Mouse (Mus musculus) liver, embryonic 14.5 days (tissue): ENCODE data around the gene Fbxo47. TPM values are rescaled to one million over a fixed set of nuclear protein-coding genes. Genes with fewer than 3 reads are reported as not detected.

Experiments used
- ATAC-seq: fragments of 200-750 bp; cut with Nextera tagmentation; 2 replicates; pipeline ENCODE4 v1.8.0; 2017; ENCODE audit warnings: moderate number of reproducible peaks, mild to moderate bottlenecking, moderate library complexity; ENCODE audit not compliant: insufficient read depth
- DNase-seq, 3 experiments: peaks; one replicate each; pipeline ENCODE4 v3.0.0-alpha.2; 2012 to 2013; ENCODE audit warnings: low read depth in 3 of 3, low spot score in 3 of 3
- H3K27ac ChIP-seq: fragments of 300-500 bp; sonication (generic); 2 replicates; pipeline ENCODE4 v1.5.1; 2014; ENCODE audit warnings: moderate library complexity, mild to moderate bottlenecking, control low read depth, inconsistent platforms
- H3K27me3 ChIP-seq: fragments of 300-500 bp; sonication (generic); 2 replicates; pipeline ENCODE4 v1.6.1; 2014; ENCODE audit warnings: mild to moderate bottlenecking, low read length, moderate library complexity; ENCODE audit not compliant: control insufficient read depth, insufficient read depth
- H3K36me3 ChIP-seq: fragments of 300-500 bp; sonication (generic); replicated peaks from 2 replicates; pipeline ENCODE4 v1.6.1; 2014; ENCODE audit warnings: low read depth; ENCODE audit not compliant: control insufficient read depth, insufficient read depth
- H3K4me1 ChIP-seq, 2 experiments: fragments of 200-500 bp in 1 of 2; fragments of 300-500 bp in 1 of 2; sonication (generic) in 1 of 2; replicated peaks; 2 replicates each; pipeline ENCODE4 v1.6.1; 2012 to 2014; ENCODE audit warnings: antibody characterized with exemption in 1 of 2, inconsistent platforms in 1 of 2, low read length in 1 of 2; ENCODE audit not compliant: control insufficient read depth in 2 of 2, insufficient read depth in 2 of 2
- H3K4me2 ChIP-seq: fragments of 300-500 bp; sonication (generic); 2 replicates; pipeline ENCODE4 v1.6.1; 2014; ENCODE audit warnings: low read depth, mild to moderate bottlenecking, control low read depth, moderate library complexity
- H3K4me3 ChIP-seq, 2 experiments: fragments of 200-500 bp in 1 of 2; fragments of 300-500 bp in 1 of 2; sonication (generic) in 1 of 2; 2 replicates each; pipeline ENCODE4 v1.5.1; 2012 to 2014; ENCODE audit warnings: low read depth in 2 of 2, low read length in 2 of 2, mild to moderate bottlenecking in 2 of 2, control low read depth in 1 of 2, inconsistent platforms in 1 of 2, moderate library complexity in 1 of 2; ENCODE audit not compliant: insufficient read depth in 1 of 2
- H3K9ac ChIP-seq: fragments of 300-500 bp; sonication (generic); replicated peaks from 2 replicates; pipeline ENCODE4 v1.6.1; 2014; ENCODE audit warnings: mild to moderate bottlenecking, control low read depth, moderate library complexity
- H3K9me3 ChIP-seq: fragments of 300-500 bp; sonication (generic); 2 replicates; pipeline ENCODE4 v1.6.1; 2016; ENCODE audit warnings: low read length, mixed read lengths; ENCODE audit not compliant: control insufficient read depth
- CTCF ChIP-seq: IDR thresholded peaks from 2 replicates; pipeline ENCODE4 v1.5.1; 2016; ENCODE audit warnings: antibody characterized with exemption, low read depth, control low read depth
- EP300 ChIP-seq: IDR thresholded peaks from 2 replicates; pipeline ENCODE4 v1.6.1; 2016; ENCODE audit warnings: antibody characterized with exemption, low read depth
- WGBS: fragments of 180-500 bp; shearing (Covaris S2); extraction: QIAGEN DNeasy Blood & Tissue Kit; methylation state at CpG from one replicate; pipeline ENCODE4 v1.1.7; 2014; ENCODE audit not compliant: insufficient replicate concordance; 5-methylcytosine and 5-hydroxymethylcytosine counted together
- polyA plus RNA-seq, 2 experiments: library from polyadenylated mRNA; depleted of rRNA in 1 of 2; stranded (reverse) in 1 of 2; unstranded in 1 of 2; fragments of >200 nt; fragmentation: Nextera tagmentation in 1 of 2; extraction: Ambion mirVana in 1 of 2; gene quantifications; 2 replicates each; pipeline versions ENCODE4 v1.2.1 to v1.2.3; 2012 to 2014

Fbxo47 gene
- polyA plus RNA-seq, 2 experiments: 0.30 to 0.51 TPM

DNA sequence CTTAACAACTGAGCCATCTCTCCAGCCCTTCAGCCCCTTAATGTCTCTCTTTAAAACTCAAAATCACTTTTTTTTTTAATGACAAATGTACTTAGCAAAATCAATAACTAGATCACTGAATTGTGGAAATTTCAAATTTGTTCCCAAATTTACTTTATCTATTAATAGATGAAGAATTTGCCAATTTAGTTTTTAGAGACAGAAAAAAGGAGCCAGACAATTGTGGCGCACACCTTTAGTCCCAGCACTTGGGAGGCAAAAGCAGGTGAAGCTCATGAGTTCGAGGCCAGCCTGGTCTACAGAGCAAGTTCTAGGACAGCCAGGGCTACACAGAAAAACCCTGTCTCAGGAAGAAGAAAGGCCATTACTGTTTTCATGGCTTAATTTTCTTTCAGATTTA, 32.4 kb downstream of the Fbxo47 start:
- H3K9me3 ChIP-seq: no peaks in the 10 kb centered on the region
- H3K9ac ChIP-seq: no peak overlapping the region
- H3K4me1 ChIP-seq: peaks cover 0 to 5% of the 10 kb centered on the region in 2 experiments; a peak in 1 of 4 replicates
- no peaks in the 10 kb centered on the region for H3K36me3 ChIP-seq
- no peaks in the 10 kb centered on the region for H3K27me3 ChIP-seq
- ATAC-seq (no peak), DNase-seq (no peak)
- TF ChIP-seq EP300: no peak
- TF ChIP-seq CTCF: no peak
- H3K27ac ChIP-seq: no peak overlapping the region
- H3K4me2 ChIP-seq: no peak overlapping the region
- 73% methylated on average over 2 of the region's 2 CpGs for WGBS
- no peak overlapping the region for H3K4me3 ChIP-seq

DNA sequence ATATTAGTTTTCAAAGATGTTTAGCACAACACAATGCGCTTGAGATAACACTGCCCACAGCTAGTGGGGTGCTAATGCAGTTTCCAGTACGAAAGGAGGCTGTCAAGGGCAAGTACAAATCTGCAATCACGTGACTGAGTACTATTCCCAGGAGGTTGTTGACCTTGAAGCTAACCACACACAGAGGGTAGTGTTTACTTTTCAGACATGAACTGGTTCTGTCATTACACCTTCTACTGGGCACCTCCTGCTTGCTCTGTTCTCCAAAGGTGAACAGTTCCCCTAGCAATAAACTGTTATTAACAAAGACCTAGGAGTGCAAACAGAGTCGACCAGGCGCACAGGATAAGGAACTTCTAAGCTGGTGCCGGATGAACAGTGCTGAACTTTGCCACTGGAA, 33.6 kb downstream of the Fbxo47 start:
- ATAC-seq (no peak), DNase-seq (no peak)
- Histone ChIP-seq H3K9me3 (no peaks in the 10 kb centered on the region), H3K4me1 (peaks cover 0 to 5% of the 10 kb centered on the region in 2 experiments; a peak in 1 of 4 replicates), H3K4me3 (no peak overlapping the region), H3K27me3 (no peaks in the 10 kb centered on the region), H3K36me3 (no peaks in the 10 kb centered on the region), H3K9ac (no peak overlapping the region), H3K4me2 (no peak overlapping the region), H3K27ac (no peak overlapping the region)
- WGBS: 54% methylated on average over 6 of the region's 6 CpGs
- TF ChIP-seq EP300: no peak
- TF ChIP-seq CTCF: no peak

DNA sequence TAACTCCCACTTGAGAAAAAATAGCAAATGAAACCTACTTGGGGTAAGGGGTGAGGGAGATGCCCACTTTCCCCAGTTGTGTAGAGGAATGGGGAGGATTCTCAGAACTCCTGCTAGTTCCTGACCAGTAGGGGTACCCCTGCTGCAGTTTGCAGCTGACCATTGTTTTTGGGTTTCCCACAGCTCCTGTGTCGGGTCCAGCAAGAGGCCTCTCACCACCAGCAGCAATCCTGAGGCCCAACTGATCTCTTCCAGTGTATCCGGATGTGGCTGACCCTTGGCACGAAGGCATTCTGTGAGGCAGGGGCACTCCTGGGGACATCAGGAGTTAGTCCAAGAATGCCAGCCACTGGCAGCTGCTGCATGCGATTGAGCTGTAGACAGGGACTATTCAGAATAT, 42.0 kb downstream of the Fbxo47 start:
- Histone ChIP-seq H3K27ac (no peak overlapping the region), H3K4me2 (no peak overlapping the region), H3K4me1 (peaks cover 3 to 13% of the 10 kb centered on the region in 2 experiments; a peak in 3 of 4 replicates), H3K4me3 (no peak overlapping the region), H3K9me3 (no peaks in the 10 kb centered on the region), H3K9ac (no peak overlapping the region), H3K36me3 (no peaks in the 10 kb centered on the region), H3K27me3 (no peaks in the 10 kb centered on the region)
- TF ChIP-seq CTCF (no peak), EP300 (no peak)
- ATAC-seq (no peak), DNase-seq (no peak)
- WGBS: 66% methylated on average over 4 of the region's 4 CpGs

DNA sequence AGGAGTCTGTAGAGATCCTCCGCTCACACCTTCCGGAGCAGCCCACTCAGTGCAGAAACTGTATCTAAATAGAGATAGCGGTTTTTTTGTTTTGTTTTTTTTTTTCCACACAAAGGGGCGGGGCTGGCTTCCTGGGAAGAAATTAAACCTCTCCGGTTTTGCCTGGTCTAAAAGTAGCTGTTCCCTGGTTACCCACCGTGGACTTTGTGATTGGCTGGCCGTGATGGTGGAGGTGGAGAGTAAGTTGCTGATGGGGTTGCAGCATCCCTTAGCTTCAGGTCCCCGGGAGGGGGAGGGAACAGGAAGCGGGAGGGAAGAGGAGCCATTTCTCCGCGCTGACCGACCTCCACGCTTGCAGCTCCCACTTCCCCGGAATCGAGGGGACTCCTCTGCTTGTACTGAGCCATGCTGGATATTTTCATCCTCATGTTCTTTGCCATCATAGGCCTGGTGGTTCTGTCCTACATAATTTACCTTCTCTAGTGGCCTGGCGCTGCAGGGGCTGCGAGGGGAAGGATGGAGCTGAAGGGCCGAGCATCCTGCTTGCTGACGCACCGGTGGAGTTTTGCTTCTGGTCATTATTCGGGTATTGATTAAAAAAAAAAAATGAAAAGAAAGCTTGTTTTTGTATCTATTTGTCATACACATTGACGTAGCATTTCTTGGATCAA, 42.8 kb downstream of the Fbxo47 start:
- Histone ChIP-seq H3K36me3 (no peaks in the 10 kb centered on the region), H3K4me3 (peak overlapping the region; percentile 53 to 69), H3K4me2 (peak overlapping the region; percentile 77), H3K9ac (peak overlapping the region; percentile 43), H3K27ac (no peak overlapping the region), H3K27me3 (no peaks in the 10 kb centered on the region), H3K4me1 (peaks cover 3 to 13% of the 10 kb centered on the region in 2 experiments; a peak in 3 of 4 replicates), H3K9me3 (no peaks in the 10 kb centered on the region)
- TF ChIP-seq EP300: no peak
- no peak for TF ChIP-seq CTCF
- 8% methylated on average over 22 of the region's 22 CpGs for WGBS
- DNase-seq (peak in 1 of 3 experiments; percentile 41), ATAC-seq (peak; percentile 48; the same call in 1 of the 2 replicates)

DNA sequence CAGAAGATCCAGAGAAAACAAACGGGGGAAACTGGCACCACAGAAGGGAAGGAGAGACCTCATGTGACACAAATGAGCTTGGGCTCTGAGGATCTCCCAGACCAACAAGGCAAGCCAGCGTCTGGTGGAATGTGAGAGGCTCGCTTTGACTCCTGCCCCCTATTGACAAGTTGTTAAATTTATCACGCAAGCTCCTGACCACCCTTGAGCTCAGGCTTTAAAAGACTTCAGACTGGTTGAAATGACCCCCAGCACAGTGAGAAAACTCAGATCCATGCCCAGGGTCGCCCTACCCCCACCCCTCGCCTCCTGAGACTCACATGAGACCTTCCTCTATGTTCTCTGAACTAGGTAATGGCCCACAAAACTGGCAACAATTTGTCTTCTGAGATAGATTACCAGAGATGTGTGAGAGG, 43.4 kb downstream of the Fbxo47 start, which contains the start of gene B230217C12Rik:
Gene B230217C12Rik, plus strand, starts transcription at position 242 of the 416 bp plus-strand sequence.
- Histone ChIP-seq H3K36me3 (no peaks in the 10 kb centered on the region), H3K27me3 (no peaks in the 10 kb centered on the region), H3K4me1 (peaks cover 3 to 13% of the 10 kb centered on the region in 2 experiments; a peak in 3 of 4 replicates), H3K27ac (no peak within 1 kb of the TSS), H3K9me3 (no peaks in the 10 kb centered on the region), H3K4me2 (peak within 1 kb of the TSS; percentile 77), H3K9ac (peak within 1 kb of the TSS; percentile 43), H3K4me3 (peak within 1 kb of the TSS; percentile 53 to 69)
- no peak for DNase-seq
- TF ChIP-seq EP300: no peak
- peak; percentile 56 for TF ChIP-seq CTCF
- ATAC-seq: no peak
- 4% methylated on average over 6 of the region's 6 CpGs for WGBS
